Mouse (Mus musculus): ENCODE results near the gene Rasd2. TPM values are rescaled to one million over a fixed set of nuclear protein-coding genes. Genes with fewer than 3 reads are reported as not detected.

Gene Rasd2
- total RNA-seq, 2 experiments from 2014 or later: 2.2 TPM

DNA sequence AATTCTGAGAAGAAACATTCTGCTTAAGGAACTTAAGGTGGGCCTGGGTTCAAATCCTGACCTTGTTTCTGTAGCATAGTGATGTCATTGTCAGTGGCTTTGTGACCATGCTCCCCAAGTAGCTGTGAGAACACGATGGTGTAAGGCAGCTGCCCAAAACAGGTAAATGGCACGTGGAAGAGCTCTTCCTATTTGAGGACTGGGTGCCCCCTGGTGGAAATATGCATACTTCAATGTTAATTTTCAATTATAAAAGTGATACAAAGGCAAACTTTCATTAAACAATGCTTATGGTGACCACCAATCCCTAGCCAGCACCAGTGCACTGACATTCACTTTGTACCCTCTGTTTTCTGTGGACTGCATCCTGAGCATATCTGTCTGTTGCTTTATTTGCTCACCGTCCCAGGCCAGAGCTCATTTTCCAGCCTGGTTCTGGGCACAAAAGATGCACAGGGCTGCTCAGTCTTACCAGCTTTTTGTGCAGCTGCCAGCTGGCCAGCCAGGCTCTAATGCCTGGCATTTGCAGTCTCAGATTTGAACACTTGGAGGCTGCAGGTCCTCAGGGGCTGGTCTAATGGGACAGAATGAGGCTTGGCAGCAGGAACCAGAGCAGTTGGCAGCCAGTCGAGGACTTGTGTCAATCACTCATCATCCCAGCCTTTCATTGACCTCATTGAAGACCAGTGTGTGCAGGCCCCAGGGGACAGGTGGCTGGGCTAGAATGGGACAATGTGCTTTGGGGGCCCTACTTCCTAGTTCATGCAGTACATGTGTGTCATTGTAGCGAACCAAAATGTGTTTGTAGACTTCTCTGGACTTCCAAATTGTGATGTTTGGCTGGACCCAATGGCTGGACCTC lies 6.4 kb downstream of the Rasd2 start:
- no peak for DNase-seq

DNA sequence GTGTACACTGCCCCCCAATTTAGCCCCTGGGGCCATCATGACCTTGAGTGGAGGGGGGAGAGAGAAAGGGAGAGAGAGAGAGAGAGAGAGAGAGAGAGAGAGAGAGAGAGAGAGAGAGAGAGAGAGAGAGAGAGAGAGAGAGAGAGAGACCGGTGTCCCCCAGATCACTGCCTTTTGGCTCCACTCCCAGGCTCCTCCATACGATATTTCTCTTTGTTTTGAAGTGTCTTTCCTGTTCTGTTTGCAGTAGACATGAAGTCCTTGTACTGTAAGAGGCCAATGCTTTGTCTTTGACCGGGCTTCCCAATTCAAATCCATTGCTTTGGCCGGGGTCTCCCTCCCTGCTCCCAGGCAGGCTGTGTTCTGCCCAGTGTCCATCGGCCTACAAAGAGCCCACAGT lies 8.9 kb downstream of the Rasd2 start:
- DNase-seq: no peak

DNA sequence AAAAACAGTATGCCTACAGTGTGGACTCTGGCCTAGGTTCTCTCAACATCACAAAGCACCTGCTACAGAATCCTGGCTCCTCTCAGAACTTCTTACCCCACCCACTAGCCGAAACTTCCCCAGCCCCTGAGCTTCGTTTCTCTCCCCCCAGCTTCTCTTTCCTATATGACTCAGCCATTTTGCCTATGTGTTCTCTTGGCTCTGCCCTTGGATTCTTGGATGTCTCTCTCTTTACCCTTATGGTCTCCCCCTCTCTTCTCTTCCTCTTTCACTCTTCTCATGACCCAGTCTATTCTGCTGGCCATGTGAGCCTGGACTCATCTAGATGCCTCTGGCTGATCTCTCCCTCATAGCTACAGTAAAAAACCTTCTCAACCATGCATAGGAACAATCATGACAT lies 13.0 kb downstream of the Rasd2 start:
- no peak for DNase-seq

DNA sequence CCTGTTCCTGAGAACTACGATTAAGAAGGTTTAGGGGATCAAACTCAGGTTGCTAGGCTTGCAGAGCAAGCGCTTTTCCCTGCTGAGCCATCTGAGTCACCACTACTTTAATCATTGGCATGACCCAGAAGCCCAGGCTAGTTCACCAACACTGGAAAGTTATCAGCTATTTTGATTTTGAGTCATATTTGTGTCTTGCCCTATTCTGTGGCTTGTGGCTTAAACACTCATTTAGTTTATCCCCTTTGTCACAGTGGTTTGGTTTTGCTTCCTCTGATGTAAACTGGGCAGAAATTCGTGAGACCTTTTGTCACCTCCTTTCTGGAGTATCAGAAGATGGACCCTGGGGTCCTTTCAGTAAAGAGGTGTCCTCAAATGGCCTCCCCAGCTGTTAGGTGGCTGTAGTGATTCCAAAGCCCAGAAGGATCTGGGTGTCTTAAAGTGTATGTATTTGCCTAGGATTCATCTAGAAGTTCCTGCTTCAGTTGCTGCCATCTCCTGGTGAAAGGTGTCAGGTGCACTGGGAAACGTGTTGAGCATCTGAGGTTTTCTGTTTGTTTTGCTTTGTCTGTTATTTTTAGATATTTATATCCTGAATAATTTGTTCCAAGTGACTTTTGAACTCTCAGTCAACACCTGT lies 20.3 kb downstream of the Rasd2 start:
- peak; percentile 37 for DNase-seq

DNA sequence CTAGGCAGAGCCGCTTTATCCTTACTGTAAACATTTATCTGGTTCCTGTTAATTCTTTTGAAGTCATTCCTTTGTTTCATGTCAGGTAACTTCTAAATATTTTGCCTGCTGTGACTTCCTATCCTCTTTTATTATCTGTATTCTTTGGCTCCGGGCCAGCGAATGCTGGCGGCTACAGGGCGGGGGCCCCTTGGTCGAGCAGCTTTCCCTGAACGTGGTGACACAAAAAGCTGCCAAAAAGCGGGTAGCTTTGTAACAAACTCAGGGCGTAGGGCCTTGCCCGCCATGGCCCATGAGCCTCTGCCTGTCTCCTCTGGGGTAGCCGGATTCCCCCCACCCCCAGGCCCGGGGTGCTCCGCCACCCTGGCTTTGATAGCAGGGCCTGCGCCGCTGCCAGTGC lies 33.6 kb downstream of the Rasd2 start:
- DNase-seq: no peak

DNA sequence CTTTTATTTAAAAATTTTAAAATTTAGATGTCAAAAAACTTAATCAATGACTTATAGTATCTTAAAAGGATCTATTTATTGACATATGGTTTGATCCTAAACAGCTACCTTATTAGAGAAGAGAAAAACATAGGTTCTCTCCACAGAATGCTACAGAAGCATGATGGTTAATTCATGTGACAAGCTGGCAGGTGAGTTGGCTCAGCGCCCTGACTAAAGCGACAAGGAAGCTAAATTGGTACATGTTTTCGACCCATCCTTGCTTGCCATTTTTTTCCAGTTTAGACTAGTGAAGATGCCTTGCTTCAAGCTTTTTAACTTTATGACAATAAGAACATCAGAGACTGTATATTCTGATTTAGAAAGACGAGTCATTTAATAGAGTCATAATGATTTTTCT lies 35.4 kb downstream of the Rasd2 start:
- DNase-seq: no peak

DNA sequence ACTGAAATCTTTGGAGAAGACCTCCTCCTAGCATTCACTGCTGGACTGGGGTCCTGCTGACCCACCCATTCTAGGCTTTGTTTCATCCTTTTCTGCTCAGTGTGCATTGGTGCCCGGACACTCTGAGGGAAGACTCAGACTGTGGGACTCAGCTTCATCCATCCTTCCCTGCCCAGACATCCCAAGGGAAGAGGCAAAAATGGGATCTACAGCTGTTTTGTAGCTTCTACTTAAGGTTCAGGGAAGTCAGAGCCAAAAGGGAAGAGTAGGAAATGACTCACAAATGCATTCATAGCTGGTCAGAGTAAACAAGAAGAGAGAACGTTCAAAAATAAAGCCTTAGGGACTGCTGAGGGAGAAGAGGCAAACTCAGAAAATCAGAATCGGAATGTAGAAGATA lies 40.3 kb downstream of the Rasd2 start:
- peak; percentile 16 for DNase-seq

DNA sequence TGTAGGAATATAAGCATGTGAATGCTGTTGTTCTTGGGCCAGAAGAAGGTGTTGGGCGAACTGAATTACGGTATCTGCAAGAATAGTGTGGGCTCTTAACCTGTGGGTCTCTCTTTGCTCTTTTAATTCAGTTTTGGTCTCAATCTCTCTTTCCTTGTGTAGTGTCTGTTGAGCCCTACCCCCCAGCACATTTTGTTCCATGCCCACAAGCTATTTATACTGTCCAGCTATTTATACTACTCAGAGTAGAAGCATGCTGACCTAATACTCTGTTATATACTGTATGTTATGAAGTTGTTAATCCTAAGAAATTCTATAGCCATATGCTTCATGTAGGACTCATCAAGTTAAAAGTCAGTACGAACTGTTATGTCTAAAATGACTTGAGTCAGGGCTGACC lies 41.9 kb downstream of the Rasd2 start:
- no peak for DNase-seq

DNA sequence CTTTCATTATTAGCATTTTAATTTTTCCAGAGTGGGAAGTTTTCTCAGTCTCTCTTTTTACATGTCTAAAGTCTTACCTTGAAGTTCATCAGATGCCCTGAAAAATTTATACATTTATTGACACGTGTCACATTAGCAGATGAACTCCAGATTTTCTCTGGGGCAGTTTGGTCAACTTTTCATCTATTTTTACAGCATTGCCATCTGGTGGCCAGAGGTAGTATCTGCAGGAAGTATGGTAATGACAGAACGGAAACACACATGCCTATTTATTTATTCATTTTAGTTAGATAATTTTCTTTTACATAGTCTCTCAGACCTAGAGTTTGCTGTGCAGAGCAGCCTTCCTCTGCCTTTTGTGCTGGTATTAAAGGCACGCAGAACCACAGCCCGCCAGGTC lies 58.4 kb downstream of the Rasd2 start:
- DNase-seq: peak; percentile 50

Other genes with a start within 250 kb of the Rasd2 start
- 10 to 100 TPM; 23.0 to 26.4 TPM for gene Hmgxb4, start 220.6 kb upstream of the Rasd2 start, total RNA-seq (2021)
- gene Tom1, start 180.2 kb upstream of the Rasd2 start, total RNA-seq (2021): 10 to 100 TPM; 70.7 to 73.3 TPM
- gene Hmox1, start 120.3 kb upstream of the Rasd2 start, total RNA-seq (2021): 10 to 100 TPM; 15.0 to 16.6 TPM
- 10 to 100 TPM; 68.7 to 69.5 TPM for gene Mcm5, start 104.4 kb upstream of the Rasd2 start, total RNA-seq (2021)
- gene Gm10358, start 192.6 kb downstream of the Rasd2 start, total RNA-seq (2021): under 1 TPM in 1 of 2 experiments, not detected in 1; 0.23 TPM
- gene Iqcm, start 234.8 kb downstream of the Rasd2 start, total RNA-seq (2021): not detected

Measured in heart, postnatal 4 days (tissue).